Mouse (Mus musculus): Measurements from ENCODE around the gene Pdzrn3.

DNA sequence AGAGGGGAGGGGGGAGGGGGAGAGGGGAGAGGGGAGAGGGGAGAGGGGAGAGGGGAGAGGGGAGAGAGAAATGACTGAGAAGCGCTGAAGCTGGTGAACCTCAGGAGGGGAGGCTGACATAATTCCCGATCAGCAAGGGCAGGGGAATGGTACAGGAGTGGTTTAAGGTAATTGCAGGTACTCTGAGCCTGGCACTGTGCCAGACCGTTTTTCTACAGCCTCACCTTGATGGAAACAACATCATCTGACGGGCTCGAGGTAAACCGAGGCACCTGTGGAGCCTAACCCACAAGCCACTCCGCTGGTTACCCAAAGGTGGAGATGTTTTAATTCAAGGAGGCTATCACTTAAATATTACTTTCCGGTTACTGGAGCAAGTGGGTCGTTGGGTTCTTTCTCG is 1.6 kb downstream of the Pdzrn3 start:
- TF ChIP-seq MAFK (IDR thresholded peaks at IDR 0.05; ENCODE audit: insufficient read depth, low read depth, low read length) = no peak
- TF ChIP-seq CHD2 (IDR thresholded peaks at IDR 0.05; ENCODE audit: low read depth, low read length) = no peak
- no peak for TF ChIP-seq ZNF384 (IDR thresholded peaks at IDR 0.05; ENCODE audit: low read depth, low read length)
- no peak for TF ChIP-seq HCFC1 (IDR thresholded peaks at IDR 0.05; ENCODE audit: borderline replicate concordance, insufficient read depth, low read length)
- TF ChIP-seq ZC3H11A (IDR thresholded peaks at IDR 0.05; ENCODE audit: borderline replicate concordance, low read depth, low read length) = no peak

Measured in ES-E14 (cell line).